Mouse (Mus musculus) G1E (cell line): ENCODE measurements around the gene D17Wsu92e.

Experiments
- CTCF ChIP-seq: IDR thresholded peaks from 2 replicates; pipeline ENCODE4 v1.5.1; 2012; ENCODE audit warnings: low read depth, low read length, inconsistent platforms, mixed read lengths
- GATA2 ChIP-seq: IDR thresholded peaks from 2 replicates; pipeline ENCODE4 v1.6.1; 2012; ENCODE audit warnings: low read depth, low read length, inconsistent platforms, borderline replicate concordance
- POLR2AphosphoS5 ChIP-seq: IDR thresholded peaks from 2 replicates; pipeline ENCODE4 v1.6.1; 2012; ENCODE audit warnings: low read depth, low read length, inconsistent platforms; ENCODE audit not compliant: insufficient replicate concordance
- TAL1 ChIP-seq: conservative IDR thresholded peaks from 2 replicates; pipeline ENCODE4 v1.6.1; 2012; ENCODE audit warnings: low read depth, low read length, inconsistent platforms, mixed read lengths

DNA sequence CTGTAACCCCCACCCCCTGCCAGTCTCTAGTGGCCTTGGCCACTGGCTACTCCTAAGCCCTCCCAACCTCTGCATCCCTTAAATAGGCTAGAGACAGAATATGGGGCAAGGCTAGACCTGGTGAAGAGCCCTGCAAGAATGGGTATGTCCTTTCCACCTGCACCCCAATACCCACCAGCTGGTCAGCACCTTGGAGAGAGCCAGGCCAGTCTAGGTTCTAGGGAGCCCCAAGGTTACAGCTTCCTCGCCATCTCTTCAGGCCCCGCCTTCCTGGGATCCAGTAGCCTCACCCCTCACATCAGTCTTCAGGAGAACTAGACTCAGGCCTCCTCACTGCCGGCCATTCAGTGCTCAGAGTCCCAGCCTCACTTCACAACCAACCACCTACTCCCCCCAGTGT lies 96.1 kb downstream of the D17Wsu92e start:
- no peak for TF ChIP-seq CTCF
- TF ChIP-seq GATA2 = no peak
- no peak for TF ChIP-seq TAL1
- TF ChIP-seq POLR2AphosphoS5 = no peak
